Mouse (Mus musculus) macrophage (primary cell): ENCODE measurements around the gene Cactin. TPM values are rescaled to one million over a fixed set of nuclear protein-coding genes. Genes with fewer than 3 reads are reported as not detected.
A peak's percentile ranks its signal among the peaks of the same experiment; 100 is the strongest.

ENCODE experiments used
- H3K27ac ChIP-seq: fragments of 350-480 bp; formaldehyde crosslinking; 2 replicates; pipeline ENCODE4 v1.9.0; 2021
- H3K36me3 ChIP-seq: fragments of 350-480 bp; formaldehyde crosslinking; 2 replicates; pipeline ENCODE4 v1.9.0; 2021; ENCODE audit errors: inconsistent target
- H3K4me3 ChIP-seq: fragments of 350-480 bp; formaldehyde crosslinking; 2 replicates; pipeline ENCODE4 v1.9.0; 2021; ENCODE audit errors: inconsistent target
- H3K79me2 ChIP-seq: fragments of 350-480 bp; formaldehyde crosslinking; 2 replicates; pipeline ENCODE4 v1.9.0; 2021; ENCODE audit errors: inconsistent target
- WGBS: methylation state at CpG from one replicate; pipeline ENCODE4 v1.1.7; 2026; ENCODE audit warnings: inconsistent platforms; ENCODE audit not compliant: missing documents; 5-methylcytosine and 5-hydroxymethylcytosine counted together
- polyA plus RNA-seq: library from polyadenylated mRNA; stranded (reverse); fragments of 250-400 nt; gene quantifications from 3 replicates; pipeline ENCODE4 v1.2.4, GENCODE M21; 2018; ENCODE audit warnings: inconsistent platforms

Gene Cactin
- polyA plus RNA-seq, 1 experiment from 2014 or later: 15.1 TPM

DNA sequence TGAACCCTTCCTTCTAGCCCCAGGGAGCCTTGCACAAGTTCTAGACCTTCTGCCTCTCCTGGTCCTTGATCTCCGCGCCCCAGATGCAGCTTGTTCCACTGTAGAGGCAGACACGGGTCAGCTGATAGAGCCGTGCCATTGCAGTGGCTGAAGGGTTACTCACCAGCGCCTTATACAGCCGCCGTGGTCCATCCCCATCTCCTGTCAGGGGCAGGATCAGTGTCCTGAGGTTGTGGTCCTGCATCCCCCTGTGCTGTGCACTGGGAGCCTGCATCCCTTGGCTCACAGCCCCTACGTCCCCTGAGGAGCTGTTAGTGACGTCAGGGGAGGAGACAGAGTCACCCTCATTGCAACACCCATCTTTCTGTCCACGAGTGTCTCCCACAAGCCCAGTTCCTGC is 17.6 kb upstream of the Cactin start:
- 20% methylated on average over 10 of the region's 10 CpGs for WGBS
- Histone ChIP-seq H3K27ac (peak overlapping the region; percentile 46), H3K4me3 (no peak overlapping the region), H3K36me3 (peaks cover 32% of the 10 kb centered on the region), H3K79me2 (peaks cover 90% of the 10 kb centered on the region)

DNA sequence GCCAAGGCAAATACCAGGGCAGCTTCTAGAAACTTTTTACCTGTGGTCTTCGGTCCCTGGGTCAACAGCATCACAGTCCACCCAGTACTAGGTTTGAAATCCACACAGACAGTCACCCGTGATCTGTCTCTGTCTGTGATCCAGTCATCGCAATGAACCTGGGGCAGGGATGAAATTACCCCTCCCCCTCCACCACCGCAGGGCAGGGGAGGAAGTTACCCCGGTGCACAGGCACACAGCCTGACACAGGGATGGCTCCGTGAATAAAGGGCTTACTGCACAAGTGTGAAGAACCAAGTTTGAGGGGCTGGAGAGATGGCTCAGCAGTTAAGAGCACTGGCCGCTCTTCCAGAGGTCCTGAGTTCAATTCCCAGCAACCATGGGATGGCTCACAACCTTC is 17.1 kb upstream of the Cactin start:
- H3K79me2 ChIP-seq: peaks cover 85% of the 10 kb centered on the region
- 27% methylated on average over 7 of the region's 7 CpGs for WGBS
- peaks cover 37% of the 10 kb centered on the region for H3K36me3 ChIP-seq
- H3K4me3 ChIP-seq: no peak overlapping the region
- peak overlapping the region; percentile 46 for H3K27ac ChIP-seq

DNA sequence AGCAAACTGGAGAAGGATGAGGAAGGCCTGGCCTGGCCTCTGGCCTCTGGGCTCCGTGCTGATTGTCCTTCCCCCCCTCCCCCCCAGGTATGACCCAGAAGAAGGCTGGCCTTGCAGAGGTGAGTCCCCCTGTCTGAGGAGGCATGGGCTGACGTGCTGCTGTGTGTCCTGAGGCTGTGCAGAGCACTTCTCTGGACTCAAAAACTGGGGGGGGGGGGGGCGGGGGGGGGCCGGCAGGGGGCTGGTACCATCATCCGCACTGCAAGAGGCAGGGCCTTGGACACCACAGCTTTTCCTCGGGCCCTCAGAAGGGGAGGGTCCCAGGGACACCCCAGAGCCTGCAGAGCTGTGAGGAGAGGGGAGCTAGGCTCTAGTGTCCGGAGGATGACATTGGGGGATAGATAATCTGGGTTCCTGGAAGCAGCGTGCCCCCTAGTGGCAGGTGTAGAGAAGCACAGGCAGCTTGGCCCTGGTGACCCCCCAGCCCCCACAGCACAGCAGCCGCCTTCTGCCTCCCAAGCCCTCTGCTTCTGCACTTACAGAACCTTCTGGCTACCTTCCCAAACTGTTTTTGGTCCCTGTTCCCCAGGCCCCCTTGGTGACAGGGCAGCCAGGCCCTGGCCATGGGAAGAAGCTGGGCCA is 16.2 kb upstream of the Cactin start:
- Histone ChIP-seq H3K4me3 (no peak overlapping the region), H3K27ac (no peak overlapping the region)
- 33% methylated on average over 6 of the region's 9 CpGs for WGBS

DNA sequence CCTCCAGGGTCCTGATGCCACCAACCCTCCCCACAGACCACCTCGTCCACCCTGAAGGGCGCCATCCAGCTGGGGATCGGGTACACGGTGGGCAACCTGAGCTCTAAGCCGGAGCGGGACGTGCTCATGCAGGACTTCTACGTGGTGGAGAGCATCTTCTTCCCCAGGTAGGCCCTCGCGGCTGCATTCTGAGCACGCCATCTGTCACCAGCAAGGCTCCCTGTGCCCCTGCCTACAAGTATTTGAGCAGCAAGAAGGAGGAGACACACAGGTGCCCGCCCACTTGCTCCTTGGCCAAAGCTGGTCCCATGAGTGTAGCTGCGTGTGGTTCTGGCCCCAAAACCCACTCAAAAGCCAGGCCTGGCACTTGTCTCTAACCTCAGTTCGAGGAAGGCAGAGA is 15.2 kb upstream of the Cactin start:
- Histone ChIP-seq H3K27ac (no peak overlapping the region), H3K36me3 (peaks cover 56% of the 10 kb centered on the region), H3K79me2 (peaks cover 66% of the 10 kb centered on the region), H3K4me3 (no peak overlapping the region)
- 95% methylated on average over 12 of the region's 14 CpGs for WGBS

More for the DNA sequence above, 16.2 kb upstream of the Cactin start:
- Histone ChIP-seq H3K36me3 (peaks cover 46% of the 10 kb centered on the region), H3K79me2 (peaks cover 75% of the 10 kb centered on the region)

DNA sequence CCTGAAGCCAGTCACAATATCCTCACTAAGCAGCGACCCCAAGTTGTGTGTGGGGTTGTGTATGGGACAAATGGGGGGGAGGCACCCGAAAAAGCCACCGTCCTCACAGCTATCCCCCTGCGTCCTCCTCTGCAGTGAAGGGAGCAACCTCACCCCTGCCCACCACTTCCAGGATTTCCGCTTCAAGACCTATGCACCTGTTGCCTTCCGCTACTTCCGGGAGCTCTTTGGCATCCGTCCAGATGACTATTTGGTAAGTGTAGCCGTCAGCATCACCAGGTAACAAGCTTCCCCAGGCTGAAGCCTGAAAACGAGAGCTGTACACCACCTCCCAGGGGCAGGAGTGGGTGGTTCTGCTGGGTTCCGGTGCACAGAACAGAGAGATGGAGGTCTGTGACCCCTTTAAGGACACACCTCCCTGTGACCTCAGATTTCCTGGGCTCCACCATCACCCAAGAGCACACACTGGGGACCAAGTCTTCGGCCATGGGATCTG is 14.7 kb upstream of the Cactin start:
- WGBS: 93% methylated on average over 11 of the region's 12 CpGs
- H3K79me2 ChIP-seq: peaks cover 60% of the 10 kb centered on the region

DNA sequence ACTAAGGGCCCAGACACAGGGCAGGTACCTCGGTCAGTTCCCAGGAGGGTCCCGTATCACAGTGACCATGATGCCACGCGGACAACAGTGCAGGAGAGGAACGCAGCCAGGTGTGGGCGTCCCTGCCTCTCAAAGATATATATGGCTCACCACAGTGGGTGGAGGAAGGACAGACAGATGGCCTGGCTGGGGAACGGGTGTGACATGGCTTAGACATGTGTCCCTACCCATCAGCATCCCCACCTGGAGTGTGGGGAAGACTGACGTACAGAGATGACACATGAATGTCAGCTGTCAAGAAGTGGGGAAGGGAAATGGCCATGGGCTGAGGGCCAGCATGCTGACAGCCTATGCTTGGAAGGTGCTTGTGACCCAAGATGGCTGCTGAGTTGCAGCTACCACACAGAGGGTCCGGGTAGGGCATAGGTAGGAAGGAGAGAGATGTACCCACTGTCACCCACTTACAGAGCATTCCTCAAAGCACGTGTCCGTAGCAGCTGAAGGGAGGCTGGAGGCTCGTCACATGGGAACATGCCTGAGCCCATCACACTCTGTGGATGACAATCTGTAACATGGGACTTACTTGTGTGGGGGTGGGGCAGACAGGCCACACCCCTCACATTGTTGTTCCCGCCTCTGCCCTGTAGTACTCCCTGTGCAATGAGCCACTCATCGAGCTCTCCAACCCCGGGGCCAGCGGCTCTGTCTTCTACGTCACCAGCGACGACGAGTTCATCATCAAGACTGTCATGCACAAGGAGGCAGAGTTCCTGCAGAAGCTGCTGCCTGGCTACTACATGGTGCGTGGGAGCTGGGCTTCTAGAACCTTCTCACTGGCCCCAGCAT is 13.8 kb upstream of the Cactin start:
- Histone ChIP-seq H3K79me2 (peaks cover 52% of the 10 kb centered on the region), H3K4me3 (no peak overlapping the region), H3K27ac (no peak overlapping the region), H3K36me3 (peaks cover 70% of the 10 kb centered on the region)
- 94% methylated on average over 21 of the region's 21 CpGs for WGBS

More for the DNA sequence above, 14.7 kb upstream of the Cactin start:
- Histone ChIP-seq H3K36me3 (peaks cover 61% of the 10 kb centered on the region), H3K4me3 (no peak overlapping the region), H3K27ac (no peak overlapping the region)

DNA sequence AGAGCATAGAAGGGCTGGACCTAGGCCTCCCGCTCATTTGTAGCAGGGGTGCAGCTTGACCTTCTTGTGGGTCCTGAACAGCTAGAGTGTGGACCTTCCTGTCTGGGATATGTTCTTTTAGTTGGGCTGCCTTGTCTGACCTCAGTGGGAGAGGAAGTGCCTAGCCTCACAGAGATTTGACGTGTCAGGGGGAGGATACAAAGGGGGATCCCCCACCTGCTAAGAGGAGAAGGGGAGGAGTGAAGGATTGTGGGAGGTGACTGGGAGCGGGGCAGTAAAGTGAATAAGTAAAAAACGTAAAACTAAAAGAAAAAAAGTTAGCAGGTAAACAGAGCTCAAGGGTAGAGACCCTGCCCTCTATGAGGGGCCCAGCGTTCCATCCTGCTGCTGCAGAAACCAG is 11.3 kb upstream of the Cactin start:
- H3K79me2 ChIP-seq: peaks cover 26% of the 10 kb centered on the region
- H3K4me3 ChIP-seq: no peak overlapping the region
- peaks cover 93% of the 10 kb centered on the region for H3K36me3 ChIP-seq
- no peak overlapping the region for H3K27ac ChIP-seq
- 79% methylated on average over 5 of the region's 5 CpGs for WGBS

DNA sequence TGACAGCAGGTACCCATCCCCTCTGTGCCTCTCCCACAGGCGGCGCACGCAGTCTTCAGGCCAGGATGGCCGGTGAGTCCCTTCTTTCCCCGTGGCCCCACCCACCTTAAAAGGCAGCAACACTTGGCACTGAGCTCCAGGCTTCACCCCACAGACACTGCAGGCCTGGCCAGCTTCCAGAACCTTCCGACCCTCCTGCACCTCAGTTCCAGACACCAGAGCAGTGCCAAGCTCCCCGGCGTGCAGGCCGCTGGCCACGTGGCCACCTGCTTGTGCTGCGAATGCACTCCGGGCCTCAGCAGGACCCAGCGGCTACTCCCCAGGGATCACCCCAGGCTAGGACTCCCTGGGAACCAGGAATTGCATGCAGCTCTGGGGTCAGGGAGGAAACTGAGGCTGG is 7.3 kb upstream of the Cactin start:
- Histone ChIP-seq H3K79me2 (no peaks in the 10 kb centered on the region; the same call in 1 of the 2 replicates), H3K27ac (no peak overlapping the region), H3K4me3 (no peak overlapping the region), H3K36me3 (peaks cover 84% of the 10 kb centered on the region)
- 97% methylated on average over 13 of the region's 13 CpGs for WGBS

DNA sequence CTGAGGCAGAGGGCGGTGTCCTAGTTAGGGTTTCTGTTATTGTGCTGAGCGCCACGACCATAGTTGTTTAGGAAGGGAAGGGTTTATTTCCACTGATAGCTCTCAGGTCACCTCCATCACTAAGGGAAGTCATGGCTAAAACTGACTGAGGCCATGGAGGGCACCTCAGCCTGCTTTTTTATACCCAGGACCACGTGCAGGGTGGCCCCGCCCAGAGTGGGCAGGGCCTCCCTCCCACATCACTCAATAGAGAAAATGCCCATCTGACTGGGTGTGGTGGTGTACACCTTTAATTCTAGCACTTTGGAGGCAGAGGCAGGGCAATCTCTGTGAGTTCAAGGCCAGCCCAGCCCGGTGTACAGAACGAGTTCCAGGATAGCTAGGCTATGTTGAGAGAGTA is 6.7 kb upstream of the Cactin start:
- 81% methylated on average over 7 of the region's 7 CpGs for WGBS
- Histone ChIP-seq H3K79me2 (no peaks in the 10 kb centered on the region; the same call in 1 of the 2 replicates), H3K4me3 (no peak overlapping the region), H3K36me3 (peaks cover 78% of the 10 kb centered on the region), H3K27ac (no peak overlapping the region)

DNA sequence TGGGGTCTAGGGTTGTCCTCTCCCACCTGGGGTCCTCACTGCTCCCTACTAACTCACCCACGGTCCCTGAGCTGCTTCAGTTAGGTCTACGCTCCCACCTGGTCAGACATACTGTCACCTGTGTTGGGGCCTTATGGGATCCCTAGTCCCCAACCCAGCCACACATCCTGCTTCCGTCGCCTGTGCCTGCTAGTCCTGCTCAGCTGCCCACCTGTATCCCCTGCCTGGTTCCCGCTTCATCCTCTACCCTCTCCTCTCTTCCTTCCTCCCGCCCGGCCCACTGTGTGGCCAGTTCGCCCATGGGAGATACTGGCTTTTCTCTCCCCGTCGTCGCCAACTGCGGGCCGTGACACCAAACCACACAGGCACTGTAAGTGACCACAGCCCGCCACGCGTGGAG is 5.3 kb upstream of the Cactin start:
- Histone ChIP-seq H3K79me2 (no peaks in the 10 kb centered on the region; the same call in 1 of the 2 replicates), H3K27ac (no peak overlapping the region), H3K4me3 (no peak overlapping the region), H3K36me3 (peaks cover 64% of the 10 kb centered on the region)
- 91% methylated on average over 8 of the region's 16 CpGs for WGBS

DNA sequence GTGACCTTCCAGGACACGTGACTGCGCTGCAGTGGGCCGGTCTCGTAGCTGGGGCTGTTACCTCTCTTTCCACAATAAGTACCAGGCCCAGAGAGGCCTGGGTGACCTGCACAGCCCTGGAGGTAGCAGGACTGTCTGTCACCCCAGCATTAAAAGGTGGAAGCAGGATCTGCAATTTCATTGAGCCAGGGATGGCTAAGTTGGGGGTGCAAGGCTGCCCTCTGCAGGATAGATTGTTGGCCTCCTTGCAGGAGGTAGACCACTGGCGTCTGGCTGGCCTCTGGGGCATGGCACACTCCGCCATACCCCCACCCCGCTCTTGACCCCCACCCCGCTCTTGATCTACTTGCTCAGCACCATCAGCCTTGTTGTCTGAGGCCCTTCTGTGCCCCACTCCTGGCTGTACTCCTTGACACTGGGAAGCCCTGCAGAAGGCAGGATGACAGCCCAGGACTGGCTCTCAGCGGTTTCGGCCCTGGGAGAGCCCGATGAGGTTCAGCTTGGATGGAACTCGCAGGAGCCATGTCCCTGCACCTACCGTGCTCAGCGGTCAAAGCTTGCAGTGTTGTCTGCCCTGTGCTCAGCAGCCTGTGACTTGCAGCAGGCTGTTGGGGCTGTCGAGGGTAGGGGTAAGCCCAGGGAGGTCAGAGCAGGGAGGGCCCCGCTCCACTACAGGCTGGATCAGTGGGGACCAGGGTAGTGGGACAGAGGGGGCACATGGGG is 4.4 kb upstream of the Cactin start:
- WGBS: 84% methylated on average over 14 of the region's 16 CpGs
- Histone ChIP-seq H3K27ac (no peak overlapping the region), H3K4me3 (no peak overlapping the region), H3K79me2 (peaks cover 2% of the 10 kb centered on the region), H3K36me3 (peaks cover 55% of the 10 kb centered on the region)

DNA sequence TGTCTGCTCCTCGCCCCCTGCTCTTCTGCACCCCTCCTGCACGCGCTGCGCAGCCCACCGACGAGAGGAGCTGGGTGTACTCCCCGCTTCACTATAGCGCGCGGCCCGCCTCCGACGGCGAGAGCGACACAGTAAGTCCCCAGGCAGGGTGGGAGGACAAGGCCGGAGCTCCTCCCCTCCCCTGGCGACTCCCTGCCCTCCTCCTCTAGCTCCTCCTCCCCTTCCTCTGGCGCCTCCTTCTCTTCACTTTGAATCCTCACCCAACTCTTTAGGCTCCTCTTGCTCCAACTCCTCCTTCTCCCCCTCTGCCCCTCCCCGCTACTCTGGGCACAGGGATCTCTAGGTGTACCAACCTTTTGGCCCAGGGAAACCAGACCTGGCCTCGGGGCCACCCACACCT is 3.6 kb upstream of the Cactin start:
- Histone ChIP-seq H3K36me3 (peaks cover 47% of the 10 kb centered on the region; the same call in 1 of the 2 replicates), H3K79me2 (peaks cover 10% of the 10 kb centered on the region), H3K4me3 (no peak overlapping the region), H3K27ac (no peak overlapping the region)
- WGBS: 67% methylated on average over 20 of the region's 20 CpGs

DNA sequence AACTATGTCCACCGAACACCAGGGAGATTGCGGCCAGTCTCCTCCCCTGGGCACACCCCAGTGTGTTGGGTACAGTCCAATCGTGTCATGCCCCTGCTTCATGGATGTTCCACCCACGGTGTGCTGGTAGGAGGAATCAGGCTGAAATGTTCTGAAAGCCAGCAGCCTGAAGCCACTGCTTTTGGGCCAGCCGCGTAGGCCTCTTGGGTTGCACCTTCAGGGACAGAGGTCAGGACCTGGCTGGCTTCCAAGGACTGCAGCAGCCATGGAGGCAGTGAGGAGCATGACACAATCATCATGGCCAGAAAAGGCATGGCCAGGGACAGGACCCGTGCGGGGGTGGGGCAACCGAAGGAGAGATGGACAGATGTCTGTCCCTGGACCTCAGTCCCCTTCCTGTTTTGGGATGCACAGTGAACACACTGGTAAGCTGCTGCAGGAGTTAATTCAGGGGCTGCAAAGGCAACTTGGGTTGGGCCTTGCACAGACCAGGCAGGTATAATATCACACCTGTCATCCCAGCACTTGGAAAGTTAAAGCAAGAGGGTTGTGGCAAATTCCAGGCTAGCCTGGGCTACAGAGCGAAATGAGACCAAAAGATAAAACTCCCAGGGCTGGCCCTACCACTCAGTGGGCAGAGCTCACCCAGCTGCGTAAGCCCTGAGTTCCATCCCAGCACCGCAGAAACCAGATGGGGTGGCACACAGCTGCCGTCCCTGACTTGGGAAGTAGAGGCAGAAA is 2.1 kb upstream of the Cactin start:
- H3K27ac ChIP-seq: peak overlapping the region; percentile 93
- H3K36me3 ChIP-seq: peaks cover 46% of the 10 kb centered on the region
- H3K4me3 ChIP-seq: no peak overlapping the region
- WGBS: 86% methylated on average over 13 of the region's 13 CpGs
- peaks cover 25% of the 10 kb centered on the region for H3K79me2 ChIP-seq

DNA sequence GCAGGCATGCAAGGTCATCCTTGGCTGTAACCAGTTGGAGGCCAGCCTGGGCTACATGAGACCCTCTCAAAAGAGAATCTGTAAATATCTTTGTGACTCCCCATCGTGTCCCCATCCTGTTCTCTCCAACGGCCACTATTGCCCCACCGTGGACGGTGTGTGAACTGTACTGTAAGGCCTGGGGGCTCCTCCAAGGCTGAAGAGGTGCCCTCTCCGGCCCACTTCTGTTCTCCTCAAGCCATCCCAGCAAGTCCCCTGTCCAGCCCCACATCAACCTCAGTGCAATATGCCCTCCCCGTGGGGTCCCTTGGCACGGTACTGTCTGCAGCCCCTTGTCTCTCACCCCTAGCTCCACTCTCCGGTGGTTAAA is 1.6 kb upstream of the Cactin start:
- 34% methylated on average over 8 of the region's 8 CpGs for WGBS
- H3K36me3 ChIP-seq: peaks cover 47% of the 10 kb centered on the region
- H3K27ac ChIP-seq: peak overlapping the region; percentile 93
- H3K79me2 ChIP-seq: peaks cover 27% of the 10 kb centered on the region
- H3K4me3 ChIP-seq: peak overlapping the region; percentile 40
